Mouse (Mus musculus) T-helper 2 cell (primary cell): ENCODE data around the gene Pde11a.

Experiments
- in situ Hi-C: fragments of 300-600 bp; cut with MboI, MseI; formaldehyde crosslinking; loops from one replicate; pipeline ENCODE4 v1.15.1; 2025; ENCODE audit warnings: high pct_unique_total_duplicates

Gene Pde11a

DNA sequence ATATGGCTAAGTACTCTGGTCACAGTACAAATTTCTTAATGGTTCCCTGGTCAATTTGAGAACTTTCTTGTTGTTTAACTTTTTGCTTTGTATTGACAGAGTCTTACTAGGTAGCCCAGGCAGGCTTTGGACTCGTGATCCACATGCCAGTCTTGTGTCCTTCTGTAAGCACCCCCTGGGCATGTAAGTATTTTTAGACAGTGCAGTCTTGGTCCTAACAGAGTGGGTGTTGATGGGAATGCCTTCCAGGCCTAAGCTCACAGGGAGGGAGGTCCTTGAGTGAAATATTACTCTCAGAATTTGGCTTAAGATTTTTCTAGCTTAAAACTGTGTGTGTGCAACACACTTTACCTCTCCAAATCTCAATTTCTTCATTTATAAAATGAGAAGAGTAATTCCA lies 153.4 kb downstream of the Pde11a start:
- in situ Hi-C loops: no loop called here

- in situ Hi-C loops: loop anchor here (25.0 kb wide), 1 partner anchor 449 kb away; no protein-coding TSS in a partner anchor
Observed at GRCm38 (mm10) chr2:76162822-76163221, 175.8 kb downstream of the Pde11a start.

DNA sequence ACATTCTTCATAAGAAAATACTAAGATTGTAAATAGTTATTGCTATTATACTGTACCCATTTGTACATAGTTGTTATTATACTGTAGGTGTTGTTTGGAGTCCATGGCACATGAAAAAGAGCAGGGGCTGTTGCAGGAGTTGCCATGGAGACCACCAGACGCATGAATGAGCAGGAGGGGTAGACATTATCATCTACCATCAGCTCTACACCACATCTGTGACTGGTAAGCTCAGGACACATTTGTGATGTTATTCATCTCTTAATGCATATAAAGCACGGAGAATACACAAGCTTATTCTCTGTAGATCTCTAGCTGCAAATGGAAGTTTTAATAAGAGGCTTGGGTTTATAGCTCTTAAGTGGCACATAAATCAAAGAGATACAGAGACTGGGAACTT lies 179.6 kb downstream of the Pde11a start:
- in situ Hi-C loops: loop anchor here (25.0 kb wide), 1 partner anchor 453 kb away; no protein-coding TSS in a partner anchor

- in situ Hi-C loops: no loop called here
Observed at GRCm38 (mm10) chr2:76141136-76141535, 197.4 kb downstream of the Pde11a start.

- in situ Hi-C loops: no loop called here
Observed at GRCm38 (mm10) chr2:76132983-76133382, 205.6 kb downstream of the Pde11a start.

GRCm38 (mm10) chr2:76129933-76130627 lies 208.5 kb downstream of the Pde11a start:
- in situ Hi-C loops: loop anchor here (5.0 to 10.0 kb wide), 2 partner anchors 207 to 235 kb away; partner anchors contain the start of genes Cyct, Pde11a and Rbm45

DNA sequence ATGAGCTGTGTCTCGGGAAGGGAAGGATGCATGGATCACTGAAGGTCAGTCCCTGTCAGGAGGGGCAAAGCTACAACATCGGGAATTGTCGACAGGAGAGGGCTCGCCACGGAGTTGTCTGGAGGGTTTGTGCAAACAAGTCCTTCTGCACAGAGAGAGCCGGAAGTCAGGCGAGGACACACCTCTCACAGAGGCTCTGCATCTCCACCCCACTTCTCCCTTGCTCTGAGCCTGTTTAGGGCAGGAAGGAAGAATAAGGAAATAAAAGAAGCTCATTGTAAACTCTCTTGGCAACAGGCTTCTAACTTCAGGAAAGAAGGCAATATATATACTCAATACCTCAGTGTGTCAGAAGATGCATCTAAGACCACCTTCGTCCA lies 209.5 kb downstream of the Pde11a start:
- in situ Hi-C loops: loop anchor here (5.0 to 10.0 kb wide), 2 partner anchors 208 to 236 kb away; partner anchors contain the start of genes Cyct, Pde11a and Rbm45

DNA sequence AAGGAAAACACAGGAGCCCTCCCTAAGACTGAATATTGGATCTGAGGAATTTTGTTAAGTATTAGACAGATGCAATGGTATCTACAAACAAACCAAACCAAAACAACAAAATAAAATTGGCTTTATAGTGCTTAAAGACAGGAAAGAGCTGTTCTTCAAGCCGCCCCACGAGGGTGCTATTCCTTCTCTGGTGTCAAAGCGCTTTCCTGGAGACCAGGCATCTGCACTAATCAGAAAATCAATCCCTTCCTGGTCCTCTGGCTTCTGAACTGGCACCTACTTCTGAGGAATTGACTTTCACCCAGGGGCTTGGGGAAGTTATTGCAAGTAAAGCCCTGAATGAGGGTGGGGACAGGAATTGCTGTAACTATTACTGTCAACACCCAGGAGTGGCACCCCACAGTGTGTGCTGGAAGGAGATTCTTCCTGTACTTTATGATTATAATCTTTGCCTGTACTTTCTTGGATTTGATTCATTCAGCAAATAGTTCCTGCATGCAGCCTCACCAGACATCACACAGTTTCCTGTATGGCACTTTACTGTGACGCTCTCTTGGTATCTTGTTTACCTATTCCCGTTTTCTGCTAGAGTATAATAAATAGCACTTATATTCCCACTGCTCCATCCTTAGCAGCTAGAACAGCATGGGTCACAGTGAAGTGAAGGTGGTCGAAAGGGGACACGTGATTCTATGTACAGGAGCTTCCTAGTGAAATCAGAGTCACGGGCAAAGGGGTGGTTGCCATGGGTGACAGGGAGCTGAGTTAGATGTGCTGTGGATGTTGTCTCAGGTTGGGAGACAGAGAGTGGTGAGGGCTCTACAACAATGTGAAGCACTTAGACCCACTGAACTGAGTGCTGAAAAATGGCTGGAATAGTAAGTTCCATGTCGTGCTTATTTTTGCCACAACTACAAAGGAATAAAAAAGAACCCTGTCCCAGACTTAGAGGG lies 210.2 kb downstream of the Pde11a start:
- in situ Hi-C loops: loop anchor here (5.0 to 10.0 kb wide), 2 partner anchors 209 to 236 kb away; partner anchors contain the start of genes Cyct, Pde11a and Rbm45

DNA sequence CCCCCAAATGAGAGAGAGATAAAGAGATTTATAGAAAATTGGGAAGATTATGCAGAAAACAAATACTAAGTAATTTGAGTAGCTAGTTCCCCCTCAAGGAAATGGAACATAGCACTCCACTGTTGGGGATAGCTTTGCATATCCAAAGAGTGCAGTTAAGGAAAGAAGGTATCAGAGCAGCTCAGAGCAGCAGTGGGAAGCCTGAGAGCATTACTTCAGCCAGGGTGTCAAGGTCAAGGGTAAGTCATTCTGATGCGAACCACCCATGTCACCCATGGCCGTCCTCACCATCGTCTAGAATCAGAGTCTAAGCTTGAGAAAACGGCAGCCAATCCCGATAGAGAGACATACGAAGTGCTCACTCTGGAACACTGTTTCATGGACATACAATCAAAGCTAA lies 211.9 kb downstream of the Pde11a start:
- in situ Hi-C loops: loop anchor here (5.0 to 10.0 kb wide), 2 partner anchors 211 to 238 kb away; partner anchors contain the start of genes Cyct, Pde11a and Rbm45

DNA sequence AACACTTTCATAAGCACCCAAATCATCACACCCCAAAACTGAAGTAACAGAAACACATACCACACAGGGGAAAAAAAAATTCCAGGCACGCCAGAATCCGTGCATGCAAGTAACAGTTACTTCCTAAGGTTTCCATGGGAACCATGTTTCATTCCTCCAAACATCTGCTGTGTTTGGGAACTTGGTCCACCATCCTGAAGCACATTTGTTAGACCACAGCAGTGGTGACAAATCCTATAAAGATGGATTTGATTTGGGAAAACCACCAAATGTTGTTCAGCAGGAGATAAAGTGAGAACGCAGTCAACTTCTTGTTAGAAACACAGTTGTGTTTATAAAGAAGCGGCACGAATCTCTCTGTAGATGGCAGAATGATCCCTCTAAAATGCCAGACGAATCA lies 213.8 kb downstream of the Pde11a start:
- in situ Hi-C loops: loop anchor here (5.0 to 10.0 kb wide), 2 partner anchors 212 to 240 kb away; partner anchors contain the start of genes Cyct, Pde11a and Rbm45

DNA sequence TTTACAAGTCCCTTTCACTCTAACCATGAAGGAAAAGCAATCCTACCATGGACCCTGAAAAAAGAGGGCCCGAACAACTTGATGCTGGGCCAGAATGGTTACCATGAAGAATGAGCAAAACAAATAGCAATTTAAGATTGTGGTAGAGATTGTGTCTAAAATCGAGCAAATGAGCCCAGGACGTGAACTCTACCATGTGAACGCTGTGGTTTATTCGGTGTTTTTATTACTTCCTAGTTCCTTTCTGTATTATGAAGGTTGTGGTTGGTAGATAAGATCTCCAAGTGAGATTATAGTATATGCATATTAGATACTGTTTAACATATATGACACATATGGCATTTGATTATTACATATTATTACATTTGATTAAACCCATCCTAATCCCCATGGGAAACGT lies 216.4 kb downstream of the Pde11a start:
- in situ Hi-C loops: loop anchor here (10.0 kb wide), 1 partner anchor 243 kb away; the partner anchor contains the start of genes Cyct and Rbm45

DNA sequence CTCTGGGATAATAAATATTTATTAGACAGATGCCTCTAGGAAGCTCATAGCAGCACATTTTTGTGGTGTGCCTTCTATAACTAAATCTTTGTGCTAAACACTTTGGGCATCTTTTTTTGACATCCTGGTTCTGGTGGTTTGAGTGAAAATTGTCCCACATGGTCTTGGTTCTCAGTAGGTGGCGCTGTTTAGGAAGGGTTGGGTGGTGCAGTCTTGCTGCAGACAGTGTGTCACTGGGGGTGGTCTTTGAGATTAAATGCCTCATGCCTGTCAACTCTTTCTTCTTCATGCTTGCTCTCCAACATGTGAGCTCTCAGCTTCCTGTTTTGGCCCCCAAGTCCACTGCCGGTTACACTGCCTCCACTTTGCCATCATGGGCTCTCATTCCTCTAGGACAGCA lies 218.7 kb downstream of the Pde11a start:
- in situ Hi-C loops: loop anchor here (10.0 kb wide), 1 partner anchor 245 kb away; the partner anchor contains the start of genes Cyct and Rbm45

DNA sequence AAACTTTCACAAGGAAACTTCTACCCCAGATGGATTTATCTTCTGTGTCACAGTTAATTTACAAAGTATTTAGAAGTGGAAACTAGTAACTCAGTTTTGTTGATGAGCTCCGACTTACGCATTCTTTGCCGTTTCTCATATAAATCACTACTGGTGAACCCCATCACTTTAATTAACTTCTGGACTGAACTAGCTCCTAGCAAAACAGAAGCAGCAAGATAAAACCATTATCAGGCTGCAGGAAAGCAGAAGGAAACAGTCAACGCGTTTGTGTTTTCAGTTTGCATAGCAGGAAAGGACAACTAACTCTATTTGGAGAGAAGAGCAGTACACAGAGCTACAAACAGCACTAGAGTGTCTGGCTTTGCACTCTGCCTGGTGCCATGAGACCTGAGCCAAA lies 220.1 kb downstream of the Pde11a start:
- in situ Hi-C loops: no loop called here

- in situ Hi-C loops: no loop called here
Observed at GRCm38 (mm10) chr2:76117219-76117618, 221.4 kb downstream of the Pde11a start.

- in situ Hi-C loops: no loop called here
Observed at GRCm38 (mm10) chr2:76115696-76116095, 222.9 kb downstream of the Pde11a start.

DNA sequence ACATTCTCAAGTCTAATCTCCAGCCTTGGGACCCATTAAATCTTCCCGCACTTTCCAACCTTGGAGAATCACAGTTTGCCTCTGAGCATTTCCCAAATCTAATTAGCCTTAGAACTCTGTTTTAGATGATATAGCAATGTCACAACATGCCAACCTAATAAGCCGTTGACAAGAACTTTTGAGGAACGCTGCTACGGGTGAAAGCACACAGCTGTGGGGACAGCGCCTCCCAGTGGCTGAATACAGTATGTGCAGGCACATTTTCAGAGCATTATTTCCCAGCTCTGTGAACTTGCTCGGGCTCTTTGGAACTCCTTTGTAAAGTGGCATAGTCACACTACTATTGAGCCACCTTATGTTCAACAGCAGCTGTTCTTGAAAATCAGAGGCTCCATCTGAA lies 223.8 kb downstream of the Pde11a start:
- in situ Hi-C loops: no loop called here

- in situ Hi-C loops: no loop called here
Observed at GRCm38 (mm10) chr2:76109653-76110052, 228.9 kb downstream of the Pde11a start.

GRCm38 (mm10) chr2:76101889-76102602 lies 236.5 kb downstream of the Pde11a start:
- in situ Hi-C loops: no loop called here

DNA sequence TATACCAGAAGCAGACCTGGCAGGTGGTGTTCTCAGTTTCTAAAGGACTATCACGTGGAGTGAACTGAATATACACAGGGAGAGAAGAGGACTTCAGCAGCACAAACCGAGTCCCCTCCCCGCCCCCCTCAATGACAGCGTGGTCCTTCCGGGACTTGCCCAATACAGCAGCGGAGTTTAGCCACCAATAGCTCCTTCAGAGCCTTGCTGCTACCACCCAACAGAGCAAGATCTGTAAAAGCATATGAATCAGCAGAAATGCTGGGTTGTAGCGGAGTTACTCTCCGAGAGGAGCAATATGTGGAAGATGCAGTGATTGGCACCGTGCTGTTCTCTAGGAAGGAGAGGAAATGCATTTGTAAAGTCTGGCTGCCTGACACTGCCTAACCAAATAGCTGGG lies 238.0 kb downstream of the Pde11a start:
- in situ Hi-C loops: no loop called here

DNA sequence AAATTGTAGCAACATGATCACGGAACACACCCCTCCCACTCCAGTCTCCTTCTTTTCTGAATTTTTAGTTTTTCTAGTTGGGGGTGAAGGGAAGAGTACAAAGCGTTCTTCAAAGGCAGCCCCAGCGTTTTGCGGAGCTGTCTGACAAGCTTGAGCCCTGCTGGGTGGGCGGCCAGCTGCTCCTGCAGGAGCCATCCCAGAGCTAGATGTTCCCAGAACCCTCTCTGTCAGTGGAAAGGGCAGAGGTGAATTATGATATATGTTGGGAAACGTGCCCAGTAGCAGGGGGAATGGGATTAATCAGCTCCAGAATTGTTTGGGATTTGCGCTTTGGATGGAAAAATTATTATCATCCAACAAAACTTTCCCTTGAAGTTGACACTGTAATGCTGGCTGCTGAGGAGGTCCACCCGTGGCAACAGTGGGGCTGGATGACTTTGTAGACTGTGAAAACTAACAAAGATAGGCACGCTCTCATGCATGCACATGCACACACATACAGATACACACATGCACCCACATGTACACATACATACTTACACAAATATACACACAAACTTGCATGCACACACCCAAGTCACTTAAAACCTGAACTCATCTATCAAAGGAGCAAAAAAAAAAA lies 238.7 kb downstream of the Pde11a start:
- in situ Hi-C loops: no loop called here

- in situ Hi-C loops: no loop called here
Observed at GRCm38 (mm10) chr2:76098381-76098780, 240.2 kb downstream of the Pde11a start.
